Mouse (Mus musculus) erythroblast, embryonic 14.5 days (primary cell): ENCODE measurements around the gene Cdk5r1.

Experiments used
- GATA1 ChIP-seq: IDR thresholded peaks from 2 replicates; pipeline ENCODE4 v1.6.1; 2012; ENCODE audit warnings: low read length, inconsistent platforms, mixed read lengths
- TAL1 ChIP-seq: IDR thresholded peaks from 3 replicates; pipeline ENCODE4 v1.6.1; 2012; ENCODE audit warnings: low read length, inconsistent platforms, mixed read lengths

GRCm38 (mm10) chr11:80515346-80515745 lies 38.5 kb downstream of the Cdk5r1 start:
- no peak for TF ChIP-seq TAL1
- no peak for TF ChIP-seq GATA1
